Mouse (Mus musculus): ENCODE data around the gene Triobp. TPM values are rescaled to one million over a fixed set of nuclear protein-coding genes. Genes with fewer than 3 reads are reported as not detected.

Triobp gene
- polyA plus RNA-seq, 1 experiment, result 40.9 TPM

GRCm38 (mm10) chr15:78930192-78930706 is 17.3 kb upstream of the Triobp start:
- TF ChIP-seq CTCF (IDR thresholded peaks at IDR 0.05; ENCODE audit: extremely low read depth, insufficient read depth, insufficient read length, insufficient replicate concordance) (no peak), POLR2A (IDR thresholded peaks at IDR 0.05; ENCODE audit: low read depth, low read length) (no peak)
- 92% methylated on average over 6 of the region's 6 CpGs for WGBS
- Histone ChIP-seq H3K27ac (ENCODE audit: insufficient read depth, low read length) (no peak overlapping the region), H3K27me3 (ENCODE audit: control insufficient read depth, insufficient read depth, low read length) (no peaks in the 10 kb centered on the region), H3K36me3 (ENCODE audit: control insufficient read depth, insufficient read depth, low read length) (no peaks in the 10 kb centered on the region), H3K4me3 (ENCODE audit: extremely low read depth, insufficient read depth, insufficient read length) (no peak overlapping the region), H3K4me1 (ENCODE audit: control insufficient read depth, insufficient read depth, insufficient read length) (peaks cover 18% of the 10 kb centered on the region; the same call in 1 of the 2 replicates)
- no peak for DNase-seq (ENCODE audit: low read depth in 1 of 2, low spot score in 2 of 2)

- TF ChIP-seq POLR2A (IDR thresholded peaks at IDR 0.05; ENCODE audit: low read depth, low read length), result no peak
- TF ChIP-seq CTCF (IDR thresholded peaks at IDR 0.05; ENCODE audit: extremely low read depth, insufficient read depth, insufficient read length, insufficient replicate concordance), result no peak
- no peaks in the 10 kb centered on the region for H3K27me3 ChIP-seq (ENCODE audit: control insufficient read depth, insufficient read depth, low read length)
- peaks cover 12% of the 10 kb centered on the region; the same call in 1 of the 2 replicates for H3K4me1 ChIP-seq (ENCODE audit: control insufficient read depth, insufficient read depth, insufficient read length)
- no peaks in the 10 kb centered on the region for H3K36me3 ChIP-seq (ENCODE audit: control insufficient read depth, insufficient read depth, low read length)
- no peak overlapping the region for H3K27ac ChIP-seq (ENCODE audit: insufficient read depth, low read length)
- 96% methylated on average over 7 of the region's 7 CpGs for WGBS
- H3K4me3 ChIP-seq (ENCODE audit: extremely low read depth, insufficient read depth, insufficient read length), result no peak overlapping the region
- no peak for DNase-seq (ENCODE audit: low read depth in 1 of 2, low spot score in 2 of 2)
Measured at GRCm38 (mm10) chr15:78930801-78931426, 16.6 kb upstream of the Triobp start.

GRCm38 (mm10) chr15:78931577-78931976 is 15.9 kb upstream of the Triobp start:
- DNase-seq (ENCODE audit: low read depth in 1 of 2, low spot score in 2 of 2), result peak; percentile 71 to 76
- peaks cover 6% of the 10 kb centered on the region; the same call in 1 of the 2 replicates for H3K4me1 ChIP-seq (ENCODE audit: control insufficient read depth, insufficient read depth, insufficient read length)
- H3K36me3 ChIP-seq (ENCODE audit: control insufficient read depth, insufficient read depth, low read length), result no peaks in the 10 kb centered on the region
- 5% methylated on average over 3 of the region's 3 CpGs for WGBS
- H3K4me3 ChIP-seq (ENCODE audit: extremely low read depth, insufficient read depth, insufficient read length), result no peak overlapping the region
- TF ChIP-seq POLR2A (IDR thresholded peaks at IDR 0.05; ENCODE audit: low read depth, low read length) (no peak), CTCF (IDR thresholded peaks at IDR 0.05; ENCODE audit: extremely low read depth, insufficient read depth, insufficient read length, insufficient replicate concordance) (peak; percentile 78; the same call in 1 of the 2 replicates)
- no peak overlapping the region for H3K27ac ChIP-seq (ENCODE audit: insufficient read depth, low read length)
- no peaks in the 10 kb centered on the region for H3K27me3 ChIP-seq (ENCODE audit: control insufficient read depth, insufficient read depth, low read length)

- no peaks in the 10 kb centered on the region; the same call in 1 of the 2 replicates for H3K4me1 ChIP-seq (ENCODE audit: control insufficient read depth, insufficient read depth, insufficient read length)
- under 1% methylated on average over 42 of the region's 42 CpGs for WGBS
- peak within 1 kb of the TSS; percentile 82 for H3K4me3 ChIP-seq (ENCODE audit: extremely low read depth, insufficient read depth, insufficient read length)
- TF ChIP-seq CTCF (IDR thresholded peaks at IDR 0.05; ENCODE audit: extremely low read depth, insufficient read depth, insufficient read length, insufficient replicate concordance) (peak; percentile 9; the same call in 1 of the 2 replicates), POLR2A (IDR thresholded peaks at IDR 0.05; ENCODE audit: low read depth, low read length) (no peak; the same call in 1 of the 2 replicates)
- H3K27ac ChIP-seq (ENCODE audit: insufficient read depth, low read length), result peak within 1 kb of the TSS; percentile 95
- H3K27me3 ChIP-seq (ENCODE audit: control insufficient read depth, insufficient read depth, low read length), result no peaks in the 10 kb centered on the region
- H3K36me3 ChIP-seq (ENCODE audit: control insufficient read depth, insufficient read depth, low read length), result peaks cover 15% of the 10 kb centered on the region
- DNase-seq (ENCODE audit: low read depth in 1 of 2, low spot score in 2 of 2), result peak; percentile 75 to 90
Measured at GRCm38 (mm10) chr15:78934784-78935320, 12.7 kb upstream of the Triobp start, which contains the start of gene Nol12. Nol12 (plus strand) TSS chr15:78934933.

GRCm38 (mm10) chr15:78936403-78936802 is 11.1 kb upstream of the Triobp start:
- no peaks in the 10 kb centered on the region; the same call in 1 of the 2 replicates for H3K4me1 ChIP-seq (ENCODE audit: control insufficient read depth, insufficient read depth, insufficient read length)

GRCm38 (mm10) chr15:78937311-78937710 is 10.2 kb upstream of the Triobp start:
- no peak overlapping the region for H3K4me3 ChIP-seq (ENCODE audit: extremely low read depth, insufficient read depth, insufficient read length)
- H3K27me3 ChIP-seq (ENCODE audit: control insufficient read depth, insufficient read depth, low read length), result no peaks in the 10 kb centered on the region
- peaks cover 24% of the 10 kb centered on the region for H3K36me3 ChIP-seq (ENCODE audit: control insufficient read depth, insufficient read depth, low read length)
- DNase-seq (ENCODE audit: low read depth in 1 of 2, low spot score in 2 of 2), result no peak
- no peak overlapping the region for H3K27ac ChIP-seq (ENCODE audit: insufficient read depth, low read length)
- TF ChIP-seq POLR2A (IDR thresholded peaks at IDR 0.05; ENCODE audit: low read depth, low read length) (no peak), CTCF (IDR thresholded peaks at IDR 0.05; ENCODE audit: extremely low read depth, insufficient read depth, insufficient read length, insufficient replicate concordance) (no peak)
- WGBS, result 94% methylated on average over 10 of the region's 10 CpGs
- no peaks in the 10 kb centered on the region for H3K4me1 ChIP-seq (ENCODE audit: control insufficient read depth, insufficient read depth, insufficient read length)

More at GRCm38 (mm10) chr15:78936403-78936802, 11.1 kb upstream of the Triobp start:
- TF ChIP-seq POLR2A (IDR thresholded peaks at IDR 0.05; ENCODE audit: low read depth, low read length), result no peak
- TF ChIP-seq CTCF (IDR thresholded peaks at IDR 0.05; ENCODE audit: extremely low read depth, insufficient read depth, insufficient read length, insufficient replicate concordance), result no peak
- Histone ChIP-seq H3K27ac (ENCODE audit: insufficient read depth, low read length) (no peak overlapping the region), H3K36me3 (ENCODE audit: control insufficient read depth, insufficient read depth, low read length) (peaks cover 23% of the 10 kb centered on the region), H3K27me3 (ENCODE audit: control insufficient read depth, insufficient read depth, low read length) (no peaks in the 10 kb centered on the region), H3K4me3 (ENCODE audit: extremely low read depth, insufficient read depth, insufficient read length) (no peak overlapping the region)
- DNase-seq (ENCODE audit: low read depth in 1 of 2, low spot score in 2 of 2), result no peak
- 91% methylated on average over 12 of the region's 12 CpGs for WGBS

All from spleen, adult 2 months (tissue).